Mouse (Mus musculus) kidney, embryonic 16.5 days (tissue): Measurements from ENCODE around the gene Pla2g1b. TPM values are rescaled to one million over a fixed set of nuclear protein-coding genes. Genes with fewer than 3 reads are reported as not detected.
A peak's percentile ranks its signal among the peaks of the same experiment; 100 is the strongest.

Source experiments
- ATAC-seq: fragments of 200-750 bp; cut with Nextera tagmentation; 2 replicates; pipeline ENCODE4 v1.8.0; 2017; ENCODE audit warnings: moderate TSS enrichment; ENCODE audit not compliant: low FRiP score, low TSS enrichment
- H3K27ac ChIP-seq: fragments of 300-500 bp; sonication (generic); 2 replicates; pipeline ENCODE4 v1.5.1; 2014; ENCODE audit warnings: low read length
- H3K27me3 ChIP-seq: fragments of 300-500 bp; sonication (generic); 2 replicates; pipeline ENCODE4 v1.6.1; 2014; ENCODE audit warnings: low read length, control low read depth, mixed read lengths; ENCODE audit not compliant: insufficient read depth
- H3K36me3 ChIP-seq: fragments of 300-500 bp; sonication (generic); 2 replicates; pipeline ENCODE4 v1.6.1; 2014; ENCODE audit warnings: low read length, control low read depth, mixed read lengths; ENCODE audit not compliant: insufficient read depth
- H3K4me1 ChIP-seq: fragments of 300-500 bp; sonication (generic); 2 replicates; pipeline ENCODE4 v1.6.1; 2014; ENCODE audit warnings: low read length, control low read depth, mixed read lengths; ENCODE audit not compliant: insufficient read depth
- H3K4me2 ChIP-seq: fragments of 300-500 bp; sonication (generic); replicated peaks from 2 replicates; pipeline ENCODE4 v1.6.1; 2014; ENCODE audit warnings: low read depth, low read length
- H3K4me3 ChIP-seq: fragments of 300-500 bp; sonication (generic); 2 replicates; pipeline ENCODE4 v1.5.1; 2014; ENCODE audit warnings: mild to moderate bottlenecking, low read length
- H3K9ac ChIP-seq: fragments of 300-500 bp; sonication (generic); replicated peaks from 2 replicates; pipeline ENCODE4 v1.6.1; 2014; ENCODE audit warnings: low read length
- H3K9me3 ChIP-seq: fragments of 300-500 bp; sonication (generic); 2 replicates; pipeline ENCODE4 v1.6.1; 2016; ENCODE audit warnings: low read length, control low read depth
- WGBS: fragments of 180-500 bp; shearing (Covaris S2); extraction: QIAGEN DNeasy Blood & Tissue Kit; methylation state at CpG from one replicate; pipeline ENCODE4 v1.1.7; 2014; 5-methylcytosine and 5-hydroxymethylcytosine counted together
- polyA plus RNA-seq: library from polyadenylated mRNA; unstranded; fragments of >200 nt; fragmentation: Nextera tagmentation; extraction: Ambion mirVana; gene quantifications from 2 replicates; pipeline ENCODE4 v1.2.1, GENCODE M21; 2015

The Pla2g1b gene
- polyA plus RNA-seq, 1 experiment from 2014 or later = 0.94 TPM

- no peak overlapping the region for H3K4me3 ChIP-seq
- peak; percentile 52; the same call in 1 of the 2 replicates for ATAC-seq
- no peaks in the 10 kb centered on the region for H3K36me3 ChIP-seq
- H3K27me3 ChIP-seq = no peaks in the 10 kb centered on the region
- H3K4me2 ChIP-seq = no peak overlapping the region
- no peak overlapping the region for H3K27ac ChIP-seq
- H3K9me3 ChIP-seq = no peaks in the 10 kb centered on the region
- H3K4me1 ChIP-seq = 0 out of 2 replicates have a peak, but pooled peaks cover 6% of the 10 kb centered on the region
- 47% methylated on average over 6 of the region's 6 CpGs for WGBS
- H3K9ac ChIP-seq = no peak overlapping the region
Measured at GRCm38 (mm10) chr5:115469791-115470190, 3.7 kb downstream of the Pla2g1b start.

DNA sequence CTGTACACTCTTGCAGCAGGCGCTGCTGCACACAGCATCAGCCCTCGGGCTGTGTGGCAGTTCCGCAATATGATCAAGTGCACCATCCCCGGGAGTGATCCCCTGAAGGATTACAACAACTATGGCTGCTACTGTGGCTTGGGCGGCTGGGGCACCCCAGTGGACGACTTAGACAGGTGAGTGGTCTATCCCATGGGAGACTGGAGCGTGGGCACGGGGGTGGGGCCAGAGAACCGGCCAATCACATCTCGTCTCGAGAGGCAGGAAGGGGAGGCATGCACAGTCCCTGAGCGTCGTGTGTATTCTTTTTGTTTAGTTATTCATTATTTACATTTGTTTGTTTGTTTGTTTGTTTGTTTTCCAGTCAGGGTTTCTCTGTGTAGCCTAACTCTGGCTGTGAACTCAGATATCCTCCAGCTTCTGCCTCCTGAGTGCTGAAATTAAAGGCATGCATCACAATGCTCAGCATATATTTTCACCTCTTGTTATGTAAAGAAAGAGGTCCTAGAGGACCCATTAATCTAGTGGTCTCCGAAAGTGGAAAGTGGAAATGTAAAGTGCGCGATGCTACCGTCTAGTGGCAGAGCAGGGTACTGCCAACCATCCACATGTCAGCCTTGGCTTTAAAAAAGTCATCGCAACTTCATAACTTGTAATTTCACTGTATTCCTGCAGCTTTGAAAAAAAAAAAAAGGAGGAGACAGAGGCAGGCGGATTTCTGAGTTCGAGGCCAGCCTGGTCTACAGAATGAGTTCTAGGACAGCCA, 4.9 kb downstream of the Pla2g1b start:
- 31% methylated on average over 20 of the region's 20 CpGs for WGBS
- Histone ChIP-seq H3K36me3 (no peaks in the 10 kb centered on the region), H3K4me3 (no peak overlapping the region), H3K27me3 (no peaks in the 10 kb centered on the region), H3K9ac (no peak overlapping the region), H3K4me1 (peaks cover 11% of the 10 kb centered on the region), H3K27ac (no peak overlapping the region), H3K4me2 (0 out of 2 replicates have a peak overlapping the region, but pooled peaks have one; percentile 14), H3K9me3 (no peaks in the 10 kb centered on the region)
- no peak for ATAC-seq

DNA sequence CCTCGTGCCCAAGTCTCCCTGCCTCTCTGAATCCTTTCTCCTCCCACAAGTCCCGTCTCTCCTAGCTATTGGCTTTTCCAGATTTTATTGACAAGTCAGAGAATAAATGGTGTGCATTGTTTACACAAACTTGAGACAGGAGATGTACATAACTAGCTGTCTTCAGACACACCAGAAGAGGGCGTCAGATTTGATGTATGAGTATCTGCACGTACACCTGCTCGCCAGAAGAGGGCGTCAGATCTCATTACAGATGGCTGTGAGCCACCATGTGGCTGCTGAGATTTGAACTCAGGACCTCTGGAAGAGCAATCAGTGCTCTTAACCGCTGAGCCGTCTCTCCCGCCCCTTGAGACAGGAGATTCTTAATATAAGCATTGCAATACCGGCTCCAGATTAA, 7.1 kb downstream of the Pla2g1b start:
- H3K4me2 ChIP-seq = no peak overlapping the region
- no peaks in the 10 kb centered on the region for H3K9me3 ChIP-seq
- H3K27me3 ChIP-seq = no peaks in the 10 kb centered on the region
- H3K9ac ChIP-seq = no peak overlapping the region
- peaks cover 4% of the 10 kb centered on the region; the same call in 1 of the 2 replicates for H3K36me3 ChIP-seq
- WGBS = 73% methylated on average over 10 of the region's 10 CpGs
- no peak overlapping the region for H3K27ac ChIP-seq
- no peak overlapping the region for H3K4me3 ChIP-seq
- H3K4me1 ChIP-seq = peaks cover 16% of the 10 kb centered on the region
- no peak for ATAC-seq

DNA sequence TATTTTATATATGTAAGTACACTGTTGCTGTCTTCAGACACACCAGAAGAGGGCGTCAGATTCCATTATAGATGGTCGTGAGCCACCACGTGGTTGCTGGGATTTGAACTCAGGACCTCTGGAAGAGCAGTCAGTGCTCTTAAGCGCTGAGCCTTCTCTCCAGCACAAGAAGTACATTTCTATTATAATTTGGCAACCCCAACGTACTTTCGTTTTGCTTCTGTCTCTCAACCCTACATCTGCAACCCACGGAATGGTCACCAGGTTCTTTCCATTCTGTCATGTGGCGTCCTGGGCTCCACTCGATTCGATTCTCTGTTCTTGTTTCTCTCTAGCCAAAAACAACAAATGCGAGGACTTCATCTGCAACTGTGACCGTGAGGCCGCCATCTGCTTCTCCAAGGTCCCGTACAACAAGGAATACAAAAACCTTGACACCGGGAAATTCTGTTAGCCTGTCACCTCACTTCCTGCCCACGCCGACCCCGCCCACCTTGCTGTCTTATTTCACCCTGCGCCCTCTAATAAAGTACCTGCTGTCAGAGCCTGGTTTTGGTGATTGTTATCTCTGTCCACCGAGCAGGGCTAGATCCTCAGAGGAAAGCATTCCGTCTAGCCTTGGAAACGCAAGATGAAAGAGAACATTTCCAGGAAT, 8.2 kb downstream of the Pla2g1b start:
- H3K27ac ChIP-seq = no peak overlapping the region
- 58% methylated on average over 22 of the region's 22 CpGs for WGBS
- no peak for ATAC-seq
- H3K36me3 ChIP-seq = peaks cover 4% of the 10 kb centered on the region; the same call in 1 of the 2 replicates
- H3K4me3 ChIP-seq = no peak overlapping the region
- no peaks in the 10 kb centered on the region for H3K27me3 ChIP-seq
- H3K9ac ChIP-seq = no peak overlapping the region
- H3K4me2 ChIP-seq = no peak overlapping the region
- H3K4me1 ChIP-seq = peaks cover 16% of the 10 kb centered on the region
- no peaks in the 10 kb centered on the region for H3K9me3 ChIP-seq

GRCm38 (mm10) chr5:115475337-115476106, 9.5 kb downstream of the Pla2g1b start:
- Histone ChIP-seq H3K4me3 (peak overlapping the region; percentile 41), H3K27ac (peak overlapping the region; percentile 40; the same call in 1 of the 2 replicates), H3K4me1 (peaks cover 18% of the 10 kb centered on the region), H3K9me3 (no peaks in the 10 kb centered on the region), H3K4me2 (peak overlapping the region; percentile 51), H3K9ac (peak overlapping the region; percentile 45), H3K36me3 (peaks cover 4% of the 10 kb centered on the region; the same call in 1 of the 2 replicates), H3K27me3 (no peaks in the 10 kb centered on the region)
- peak; percentile 85 for ATAC-seq
- 17% methylated on average over 20 of the region's 22 CpGs for WGBS

GRCm38 (mm10) chr5:115476107-115476727, 10.2 kb downstream of the Pla2g1b start:
- Histone ChIP-seq H3K27ac (peak overlapping the region; percentile 40; the same call in 1 of the 2 replicates), H3K36me3 (peaks cover 4% of the 10 kb centered on the region; the same call in 1 of the 2 replicates), H3K4me1 (peaks cover 12% of the 10 kb centered on the region), H3K9me3 (no peaks in the 10 kb centered on the region), H3K4me2 (peak overlapping the region; percentile 51), H3K4me3 (peak overlapping the region; percentile 41), H3K27me3 (no peaks in the 10 kb centered on the region), H3K9ac (peak overlapping the region; percentile 24)
- 34% methylated on average over 12 of the region's 12 CpGs for WGBS
- peak; percentile 29 for ATAC-seq

DNA sequence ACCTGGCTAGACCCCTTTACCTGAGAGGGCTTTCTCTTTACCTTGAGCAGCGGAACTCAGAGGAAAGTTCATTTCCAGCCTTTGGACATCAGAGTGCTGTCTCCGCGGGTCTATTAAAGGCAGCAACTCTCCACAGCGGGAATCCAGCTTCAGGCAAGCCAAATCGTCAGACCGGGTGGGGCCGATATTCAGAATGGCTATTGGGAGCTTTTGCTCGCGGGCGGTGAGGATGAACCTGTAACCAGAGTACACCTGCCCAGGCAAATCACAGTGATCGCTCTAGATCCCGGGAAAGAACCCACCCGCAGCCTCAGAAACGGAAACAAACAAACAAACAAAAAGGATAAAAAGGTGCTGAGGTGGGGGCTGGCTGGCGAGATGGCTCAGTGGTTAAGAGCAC, 13.5 kb downstream of the Pla2g1b start:
- Histone ChIP-seq H3K9ac (no peak overlapping the region), H3K36me3 (peaks cover 4% of the 10 kb centered on the region; the same call in 1 of the 2 replicates), H3K4me1 (peaks cover 29% of the 10 kb centered on the region), H3K4me3 (no peak overlapping the region), H3K9me3 (no peaks in the 10 kb centered on the region), H3K4me2 (no peak overlapping the region), H3K27me3 (no peaks in the 10 kb centered on the region), H3K27ac (no peak overlapping the region)
- no peak for ATAC-seq
- WGBS = 58% methylated on average over 15 of the region's 15 CpGs

DNA sequence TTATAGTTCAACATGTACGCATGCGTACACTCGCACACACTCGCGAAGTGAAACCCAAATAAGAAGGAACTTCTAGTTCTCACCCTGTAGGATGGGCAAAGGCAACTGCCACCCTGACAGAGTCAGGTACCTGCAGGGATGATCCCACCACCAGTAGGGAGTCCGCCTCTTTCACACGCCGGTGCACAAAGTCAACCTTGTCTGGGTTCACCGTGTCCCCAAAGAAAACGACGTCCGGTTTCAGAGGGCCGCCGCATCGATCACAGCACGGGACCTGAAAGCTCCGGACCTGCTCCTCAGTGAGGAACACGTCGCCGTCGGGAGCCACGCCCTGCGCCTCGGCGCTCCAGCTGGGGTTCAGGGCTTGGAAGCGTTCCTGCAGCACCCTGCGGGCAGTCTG, 14.0 kb downstream of the Pla2g1b start:
- Histone ChIP-seq H3K4me1 (peaks cover 34% of the 10 kb centered on the region), H3K4me2 (peak overlapping the region; percentile 34), H3K36me3 (peaks cover 4% of the 10 kb centered on the region; the same call in 1 of the 2 replicates), H3K9ac (0 out of 2 replicates have a peak overlapping the region, but pooled peaks have one; percentile 2), H3K27me3 (no peaks in the 10 kb centered on the region), H3K27ac (no peak overlapping the region), H3K4me3 (peak overlapping the region; percentile 19), H3K9me3 (no peaks in the 10 kb centered on the region)
- ATAC-seq = no peak
- 27% methylated on average over 27 of the region's 27 CpGs for WGBS
